Mouse (Mus musculus) heart, postnatal 0 days (tissue): ENCODE data around the gene Mcfd2.

Source experiments
- CTCF ChIP-seq: IDR thresholded peaks from 2 replicates; pipeline ENCODE4 v1.5.1; 2016; ENCODE audit warnings: antibody characterized with exemption, control low read depth, low read depth
- EP300 ChIP-seq: IDR thresholded peaks from 2 replicates; pipeline ENCODE4 v1.6.1; 2016; ENCODE audit warnings: antibody characterized with exemption, low read depth

- no peak for TF ChIP-seq CTCF
- TF ChIP-seq EP300: no peak
Observed at GRCm38 (mm10) chr17:87309073-87309788, 43.5 kb upstream of the Mcfd2 start.
